Mouse (Mus musculus) left cerebral cortex, postnatal 36 days (tissue): ENCODE results near the gene Smyd5. TPM values are rescaled to one million over a fixed set of nuclear protein-coding genes. Genes with fewer than 3 reads are reported as not detected.
A peak's percentile ranks its signal among the peaks of the same experiment; 100 is the strongest.

Experiments used
- DNase-seq, 2 experiments: peaks; one replicate each; pipeline ENCODE4 v3.0.0; 2021 to 2022; ENCODE audit warnings: low spot score in 2 of 2, mixed read lengths in 1 of 2
- intact Hi-C: fragments of 180-260 bp; cut with DNase I; formaldehyde crosslinking; loops from one replicate; pipeline ENCODE4 v1.15.1; 2025
- total RNA-seq, 2 experiments: library from RNA; stranded (reverse); gene quantifications; 2 replicates each; pipeline ENCODE4 v1.2.3; 2021

Smyd5 gene
- 10 to 100 TPM; 40.1 to 43.8 TPM for total RNA-seq

- intact Hi-C loops = loop anchor here (1.0 kb wide), 1 partner anchor 19 kb away; the partner anchor contains the start of genes Cct7 and Pradc1
- DNase-seq = peak; percentile 79 to 84
Observed at GRCm38 (mm10) chr6:85431842-85432431, at the start of gene Smyd5. TSS of gene Smyd5 (plus strand) at chr6:85431989.

- intact Hi-C loops = loop anchor here (5.0 kb wide), 1 partner anchor 35 kb away; no protein-coding TSS in a partner anchor
- no peak for DNase-seq
Observed at GRCm38 (mm10) chr6:85382791-85383190, 49.0 kb upstream of the Smyd5 start.

- intact Hi-C loops = no loop called here
Observed at GRCm38 (mm10) chr6:85388608-85389007, 43.2 kb upstream of the Smyd5 start.

GRCm38 (mm10) chr6:85391803-85392202 is 40.0 kb upstream of the Smyd5 start:
- peak in 1 of 2 experiments; percentile 46 for DNase-seq
- intact Hi-C loops = loop anchor here (2.0 kb wide), 1 partner anchor 47 kb away; no protein-coding TSS in a partner anchor

More at GRCm38 (mm10) chr6:85388608-85389007, 43.2 kb upstream of the Smyd5 start:
- DNase-seq = no peak

GRCm38 (mm10) chr6:85395360-85395759 is 36.4 kb upstream of the Smyd5 start:
- intact Hi-C loops = loop anchor here (5.0 kb wide), 1 partner anchor 243 kb away; no protein-coding TSS in a partner anchor

GRCm38 (mm10) chr6:85397165-85397564 is 34.6 kb upstream of the Smyd5 start:
- DNase-seq = peak; percentile 16 to 27
- intact Hi-C loops = loop anchor here (5.0 kb wide), 1 partner anchor 245 kb away; no protein-coding TSS in a partner anchor

More at GRCm38 (mm10) chr6:85395360-85395759, 36.4 kb upstream of the Smyd5 start:
- no peak for DNase-seq

- DNase-seq = no peak
- intact Hi-C loops = loop anchor here (5.0 kb wide), 1 partner anchor 247 kb away; no protein-coding TSS in a partner anchor
Observed at GRCm38 (mm10) chr6:85399715-85400114, 32.1 kb upstream of the Smyd5 start.

GRCm38 (mm10) chr6:85402613-85403012 is 29.2 kb upstream of the Smyd5 start:
- intact Hi-C loops = no loop called here
- DNase-seq = no peak

GRCm38 (mm10) chr6:85403039-85403438 is 28.8 kb upstream of the Smyd5 start:
- intact Hi-C loops = no loop called here
- no peak for DNase-seq

GRCm38 (mm10) chr6:85409003-85409402 is 22.8 kb upstream of the Smyd5 start:
- DNase-seq = no peak
- intact Hi-C loops = loop anchor here (5.0 kb wide), 1 partner anchor 247 kb away; no protein-coding TSS in a partner anchor

- peak; percentile 26 to 38 for DNase-seq
- intact Hi-C loops = loop anchor here (5.0 kb wide), 1 partner anchor 259 kb away; no protein-coding TSS in a partner anchor
Observed at GRCm38 (mm10) chr6:85410771-85411273, 21.0 kb upstream of the Smyd5 start.

GRCm38 (mm10) chr6:85415829-85416228 is 16.0 kb upstream of the Smyd5 start:
- intact Hi-C loops = no loop called here
- DNase-seq = no peak

- intact Hi-C loops = no loop called here
- DNase-seq = no peak
Observed at GRCm38 (mm10) chr6:85419150-85419549, 12.6 kb upstream of the Smyd5 start.

- DNase-seq = no peak
- intact Hi-C loops = no loop called here
Observed at GRCm38 (mm10) chr6:85423836-85424379, 7.9 kb upstream of the Smyd5 start, which contains the start of gene Noto. TSS of gene Noto (plus strand) at chr6:85423886.

GRCm38 (mm10) chr6:85431274-85431841 is 431 bp upstream of the Smyd5 start:
- intact Hi-C loops = no loop called here

GRCm38 (mm10) chr6:85433865-85434264 is 2.1 kb downstream of the Smyd5 start:
- no peak for DNase-seq
- intact Hi-C loops = no loop called here

More at GRCm38 (mm10) chr6:85431274-85431841, 431 bp upstream of the Smyd5 start:
- no peak for DNase-seq

- intact Hi-C loops = no loop called here
- no peak for DNase-seq
Observed at GRCm38 (mm10) chr6:85436204-85436603, 4.4 kb downstream of the Smyd5 start.

GRCm38 (mm10) chr6:85436631-85437030 is 4.8 kb downstream of the Smyd5 start:
- intact Hi-C loops = no loop called here
- DNase-seq = no peak

GRCm38 (mm10) chr6:85441142-85441541 is 9.4 kb downstream of the Smyd5 start:
- intact Hi-C loops = no loop called here
- no peak for DNase-seq
